Mouse (Mus musculus): ENCODE data around the gene P3h4. TPM values are rescaled to one million over a fixed set of nuclear protein-coding genes. Genes with fewer than 3 reads are reported as not detected.

The P3h4 gene
- total and polyA plus RNA-seq, 3 experiments: not detected

- in situ Hi-C loops (cut with MboI; ENCODE audit: low pct_ligation_motif_present, low pct_unique_long_range_greater_than_20kb, low sequenced_read_pairs): no loop called here
- H3K27ac ChIP-seq (ENCODE audit: insufficient read depth, low read depth): no peak overlapping the region
- H3K9me3 ChIP-seq (replicated peaks; ENCODE audit: low read length): no peaks in the 10 kb centered on the region
- dilution Hi-C loops (cut with MboI; ENCODE audit: extremely low pct_ligation_motif_present, extremely low pct_unique_long_range_greater_than_20kb, low sequenced_read_pairs): no loop called here
- DNase-seq (ENCODE audit: extremely low read depth): no peak
- peaks cover 32 to 72% of the 10 kb centered on the region in 2 experiments for H3K36me3 ChIP-seq (replicated peaks in 1 of 2; ENCODE audit: control insufficient read depth in 1 of 2, insufficient read depth in 1 of 2, low read length in 1 of 2)
- no peak overlapping the region for H3K4me3 ChIP-seq (replicated peaks in 1 of 3; ENCODE audit: low read depth in 2 of 3, low read length in 2 of 3, poor library complexity in 1 of 3)
- no peaks in the 10 kb centered on the region for H3K4me1 ChIP-seq (ENCODE audit: control insufficient read depth in 1 of 2, insufficient read depth in 2 of 2)
- no peaks in the 10 kb centered on the region for H3K79me2 ChIP-seq (replicated peaks; ENCODE audit: control insufficient read depth, extremely low read depth, insufficient read depth, poor library complexity, severe bottlenecking)
- H3K9ac ChIP-seq (ENCODE audit: insufficient read depth, low read depth): no peak overlapping the region
- H3K27me3 ChIP-seq (replicated peaks): no peaks in the 10 kb centered on the region
- H3K4me2 ChIP-seq (ENCODE audit: insufficient read depth, low read depth, poor library complexity, severe bottlenecking): no peak overlapping the region
- TF ChIP-seq E2F4 (IDR thresholded peaks at IDR 0.05; ENCODE audit: insufficient replicate concordance, low read depth, low read length): no peak
Measured at GRCm38 (mm10) chr11:100432002-100432401, 17.4 kb upstream of the P3h4 start.

- peaks cover 19 to 56% of the 10 kb centered on the region in 2 experiments for H3K36me3 ChIP-seq (replicated peaks in 1 of 2; ENCODE audit: control insufficient read depth in 1 of 2, insufficient read depth in 1 of 2, low read length in 1 of 2)
- H3K9me3 ChIP-seq (replicated peaks; ENCODE audit: low read length): no peaks in the 10 kb centered on the region
- H3K4me3 ChIP-seq (replicated peaks in 1 of 3; ENCODE audit: low read depth in 2 of 3, low read length in 2 of 3, poor library complexity in 1 of 3): no peak overlapping the region
- H3K27ac ChIP-seq (ENCODE audit: insufficient read depth, low read depth): no peak overlapping the region
- H3K4me1 ChIP-seq (ENCODE audit: control insufficient read depth in 1 of 2, insufficient read depth in 2 of 2): peaks cover 0 to 7% of the 10 kb centered on the region in 2 experiments; a peak in 2 of 4 replicates
- in situ Hi-C loops (cut with MboI; ENCODE audit: low pct_ligation_motif_present, low pct_unique_long_range_greater_than_20kb, low sequenced_read_pairs): no loop called here
- H3K27me3 ChIP-seq (replicated peaks): no peaks in the 10 kb centered on the region
- TF ChIP-seq ZNF384 (IDR thresholded peaks at IDR 0.05; ENCODE audit: low read depth, low read length) (no peak), MXI1 (IDR thresholded peaks at IDR 0.05; ENCODE audit: low read depth, low read length) (no peak), JUND (conservative IDR thresholded peaks at IDR 0.05; ENCODE audit: low read depth, low read length) (no peak), IRF4 (IDR thresholded peaks at IDR 0.05; ENCODE audit: low read depth, low read length) (no peak), NRF1 (IDR thresholded peaks at IDR 0.05; ENCODE audit: low read depth, low read length) (no peak), EP300 (IDR thresholded peaks at IDR 0.05; ENCODE audit: low read length) (no peak), RAD21 (IDR thresholded peaks at IDR 0.05; ENCODE audit: low read depth, low read length) (no peak), TCF12 (IDR thresholded peaks at IDR 0.05; ENCODE audit: low read depth, low read length) (no peak), BHLHE40 (IDR thresholded peaks at IDR 0.05; ENCODE audit: low read depth, low read length) (no peak), MAZ (IDR thresholded peaks at IDR 0.05; ENCODE audit: low read depth, low read length) (no peak), GABPA (IDR thresholded peaks at IDR 0.05; ENCODE audit: insufficient replicate concordance, low read depth, low read length) (no peak), USF2 (conservative IDR thresholded peaks at IDR 0.05; ENCODE audit: low read depth, low read length) (no peak), KAT2A (IDR thresholded peaks at IDR 0.05; ENCODE audit: insufficient replicate concordance, low read length) (no peak), UBTF (IDR thresholded peaks at IDR 0.05; ENCODE audit: low read depth, low read length) (no peak), SIN3A (IDR thresholded peaks at IDR 0.05; ENCODE audit: low read length) (no peak), ELF1 (IDR thresholded peaks at IDR 0.05; ENCODE audit: low read depth, low read length) (no peak), CTCF (conservative IDR thresholded peaks at IDR 0.05 in 1 of 2, IDR thresholded peaks at IDR 0.05 in 1 of 2; ENCODE audit: low read depth in 2 of 2, low read length in 2 of 2) (no peak), CHD1 (IDR thresholded peaks at IDR 0.05; ENCODE audit: low read depth, low read length) (no peak), MEF2A (IDR thresholded peaks at IDR 0.05; ENCODE audit: borderline replicate concordance, low read depth, low read length) (no peak)
- H3K9ac ChIP-seq (ENCODE audit: insufficient read depth, low read depth): no peak overlapping the region
- no peak for DNase-seq (ENCODE audit: extremely low read depth)
- no peak overlapping the region for H3K4me2 ChIP-seq (ENCODE audit: insufficient read depth, low read depth, poor library complexity, severe bottlenecking)
- dilution Hi-C loops (cut with MboI; ENCODE audit: extremely low pct_ligation_motif_present, extremely low pct_unique_long_range_greater_than_20kb, low sequenced_read_pairs): no loop called here
- no peaks in the 10 kb centered on the region for H3K79me2 ChIP-seq (replicated peaks; ENCODE audit: control insufficient read depth, extremely low read depth, insufficient read depth, poor library complexity, severe bottlenecking)
Measured at GRCm38 (mm10) chr11:100430052-100430451, 15.4 kb upstream of the P3h4 start.
